Mouse (Mus musculus): ENCODE results near the gene Il24. TPM values are rescaled to one million over a fixed set of nuclear protein-coding genes. Genes with fewer than 3 reads are reported as not detected.

The Il24 gene
- polyA plus RNA-seq, 2 experiments, result not detected

DNA sequence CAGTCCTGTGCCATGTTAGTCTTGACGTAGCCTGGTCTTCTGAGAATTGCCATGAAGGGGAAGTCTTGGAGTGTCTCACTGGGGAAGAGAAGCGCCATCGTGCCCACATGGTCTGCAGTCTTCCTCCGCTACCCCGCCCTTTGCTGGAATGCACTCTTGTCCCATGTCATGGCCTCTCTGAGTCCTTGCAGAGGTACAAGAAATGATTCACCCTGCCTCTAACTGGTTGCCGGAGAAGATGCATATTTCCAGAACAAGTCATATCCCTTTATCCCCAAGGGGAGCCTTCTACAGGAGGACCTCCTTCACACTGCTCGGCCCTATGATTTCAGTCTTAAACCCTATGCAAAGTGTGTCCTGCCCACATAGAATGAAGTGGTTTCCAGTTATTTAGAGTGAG lies 7.3 kb downstream of the Il24 start:
- H3K4me1 ChIP-seq (ENCODE audit: control insufficient read depth, insufficient read depth, low read length), result 0 out of 2 replicates have a peak, but pooled peaks cover 6% of the 10 kb centered on the region
- H3K9me3 ChIP-seq (ENCODE audit: control insufficient read depth, low read length), result no peaks in the 10 kb centered on the region
- H3K36me3 ChIP-seq (ENCODE audit: control insufficient read depth, insufficient read depth, low read length), result no peaks in the 10 kb centered on the region
- no peak for TF ChIP-seq POLR2A (IDR thresholded peaks at IDR 0.05; ENCODE audit: borderline replicate concordance, extremely low read depth, insufficient read depth, insufficient read length)
- DNase-seq (ENCODE audit: low spot score) (no peak), ATAC-seq (ENCODE audit: low FRiP score, low read depth) (no peak)
- peaks cover 21% of the 10 kb centered on the region for H3K27me3 ChIP-seq (ENCODE audit: control insufficient read depth, insufficient read depth, low read length)
- H3K4me2 ChIP-seq (replicated peaks; ENCODE audit: low read depth, low read length, severe bottlenecking), result no peak overlapping the region
- no peak overlapping the region for H3K27ac ChIP-seq (replicated peaks; ENCODE audit: low read depth, low read length)
- no peak overlapping the region for H3K9ac ChIP-seq (ENCODE audit: low read depth, low read length, severe bottlenecking)
- WGBS, result 91% methylated on average over 7 of the region's 7 CpGs
- no peak overlapping the region for H3K4me3 ChIP-seq (replicated peaks; ENCODE audit: low read length)

DNA sequence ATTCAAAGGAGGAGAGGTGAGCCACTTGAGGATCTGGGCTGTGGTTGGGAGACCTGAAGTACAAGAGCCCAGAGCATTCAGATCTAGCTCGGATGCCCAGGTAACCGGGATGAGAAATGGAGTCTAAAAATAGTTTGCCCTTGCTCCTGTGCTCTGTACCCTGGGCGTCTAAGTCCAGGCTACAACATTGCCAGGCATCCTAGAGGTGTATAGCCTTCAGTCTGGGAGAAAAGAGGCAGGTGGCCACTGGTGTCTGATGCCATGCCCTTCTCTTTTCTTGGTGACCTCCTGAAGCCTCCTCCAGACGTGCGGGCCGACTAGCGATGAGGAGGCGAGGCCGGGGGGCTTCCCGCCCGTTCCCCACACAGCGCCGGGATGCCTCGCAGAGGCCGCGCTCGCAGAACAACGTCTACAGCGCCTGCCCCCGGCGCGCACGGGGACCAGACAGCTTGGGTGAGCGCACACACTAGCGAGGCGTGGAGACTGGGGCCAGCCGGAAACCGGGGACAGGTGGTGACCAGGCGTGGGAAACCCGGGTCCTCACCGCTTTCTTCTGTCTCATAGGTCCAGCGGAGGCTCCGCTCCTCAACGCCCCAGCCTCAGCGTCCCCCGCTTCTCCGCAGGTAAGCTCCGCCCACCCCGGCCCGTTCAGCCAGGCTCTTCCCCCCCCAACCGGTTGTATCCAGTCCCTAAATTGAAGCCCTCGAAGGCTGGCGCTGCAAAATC lies 9.2 kb downstream of the Il24 start:
- TF ChIP-seq POLR2A (IDR thresholded peaks at IDR 0.05; ENCODE audit: borderline replicate concordance, extremely low read depth, insufficient read depth, insufficient read length), result no peak
- peak overlapping the region; percentile 51 for H3K9ac ChIP-seq (ENCODE audit: low read depth, low read length, severe bottlenecking)
- no peak overlapping the region for H3K27ac ChIP-seq (replicated peaks; ENCODE audit: low read depth, low read length)
- H3K27me3 ChIP-seq (ENCODE audit: control insufficient read depth, insufficient read depth, low read length), result peaks cover 21% of the 10 kb centered on the region
- DNase-seq (ENCODE audit: low spot score) (no peak), ATAC-seq (ENCODE audit: low FRiP score, low read depth) (no peak)
- 4% methylated on average over 30 of the region's 43 CpGs for WGBS
- peak overlapping the region; percentile 81 for H3K4me2 ChIP-seq (replicated peaks; ENCODE audit: low read depth, low read length, severe bottlenecking)
- no peaks in the 10 kb centered on the region for H3K36me3 ChIP-seq (ENCODE audit: control insufficient read depth, insufficient read depth, low read length)
- H3K4me3 ChIP-seq (replicated peaks; ENCODE audit: low read length), result peak overlapping the region; percentile 42
- no peaks in the 10 kb centered on the region for H3K9me3 ChIP-seq (ENCODE audit: control insufficient read depth, low read length)
- H3K4me1 ChIP-seq (ENCODE audit: control insufficient read depth, insufficient read depth, low read length), result 0 out of 2 replicates have a peak, but pooled peaks cover 6% of the 10 kb centered on the region

DNA sequence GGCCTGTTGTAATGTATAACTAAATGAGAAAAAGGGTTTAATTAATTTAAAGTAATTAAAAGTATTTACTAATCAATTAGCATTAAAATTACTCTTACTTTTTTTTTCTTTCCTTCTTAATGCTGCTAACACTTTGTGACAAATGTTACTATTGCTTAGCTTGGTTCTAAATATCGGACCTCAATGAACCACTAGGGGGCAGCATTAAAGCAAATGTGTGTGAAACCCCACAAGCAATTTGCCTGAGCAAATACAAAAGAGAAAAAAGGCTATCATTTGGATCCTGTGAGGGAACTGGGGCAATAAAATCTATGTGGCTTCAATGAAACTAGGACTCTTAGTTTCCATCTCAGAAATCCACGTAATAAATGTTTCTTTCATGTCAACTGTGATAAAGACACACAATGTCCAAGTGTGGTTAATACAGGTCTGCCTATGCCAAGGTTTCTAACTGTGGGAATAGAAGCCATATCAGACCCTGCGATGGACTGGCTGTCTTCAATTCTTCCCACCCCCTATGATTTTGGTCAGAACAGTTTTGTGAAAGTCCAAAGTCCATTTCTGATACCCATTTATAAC lies 10.2 kb downstream of the Il24 start:
- DNase-seq (ENCODE audit: low spot score) (peak; percentile 78), ATAC-seq (ENCODE audit: low FRiP score, low read depth) (no peak)
- H3K27me3 ChIP-seq (ENCODE audit: control insufficient read depth, insufficient read depth, low read length), result peaks cover 21% of the 10 kb centered on the region
- no peaks in the 10 kb centered on the region for H3K9me3 ChIP-seq (ENCODE audit: control insufficient read depth, low read length)
- no peak for TF ChIP-seq POLR2A (IDR thresholded peaks at IDR 0.05; ENCODE audit: borderline replicate concordance, extremely low read depth, insufficient read depth, insufficient read length)
- H3K4me1 ChIP-seq (ENCODE audit: control insufficient read depth, insufficient read depth, low read length), result 0 out of 2 replicates have a peak, but pooled peaks cover 6% of the 10 kb centered on the region
- no peaks in the 10 kb centered on the region for H3K36me3 ChIP-seq (ENCODE audit: control insufficient read depth, insufficient read depth, low read length)
- no peak overlapping the region for H3K4me2 ChIP-seq (replicated peaks; ENCODE audit: low read depth, low read length, severe bottlenecking)
- WGBS, result 29% methylated on average over 3 of the region's 3 CpGs
- H3K27ac ChIP-seq (replicated peaks; ENCODE audit: low read depth, low read length), result no peak overlapping the region
- H3K9ac ChIP-seq (ENCODE audit: low read depth, low read length, severe bottlenecking), result no peak overlapping the region
- no peak overlapping the region for H3K4me3 ChIP-seq (replicated peaks; ENCODE audit: low read length)

DNA sequence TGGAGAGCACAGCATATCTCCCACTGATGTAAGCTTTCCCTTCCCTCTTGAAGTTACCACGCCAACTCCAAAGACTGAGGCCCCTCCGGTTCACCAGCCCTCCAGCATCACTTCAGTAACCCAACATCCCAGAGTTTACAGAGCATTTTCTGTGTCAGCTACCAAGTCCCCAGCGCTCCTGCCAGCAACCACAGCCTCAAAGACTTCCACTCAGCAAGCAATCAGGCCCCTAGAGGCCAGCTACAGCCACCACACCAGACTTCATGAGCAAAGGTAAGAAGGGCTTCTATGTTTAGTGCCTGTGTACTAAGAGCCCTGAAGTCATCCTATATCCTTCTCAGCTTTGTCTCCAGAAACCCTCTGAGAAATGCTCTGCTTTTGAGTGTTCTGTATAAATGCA lies 11.3 kb downstream of the Il24 start:
- Histone ChIP-seq H3K4me3 (replicated peaks; ENCODE audit: low read length) (no peak overlapping the region), H3K9me3 (ENCODE audit: control insufficient read depth, low read length) (no peaks in the 10 kb centered on the region), H3K36me3 (ENCODE audit: control insufficient read depth, insufficient read depth, low read length) (no peaks in the 10 kb centered on the region), H3K4me1 (ENCODE audit: control insufficient read depth, insufficient read depth, low read length) (0 out of 2 replicates have a peak, but pooled peaks cover 6% of the 10 kb centered on the region), H3K4me2 (replicated peaks; ENCODE audit: low read depth, low read length, severe bottlenecking) (no peak overlapping the region), H3K9ac (ENCODE audit: low read depth, low read length, severe bottlenecking) (no peak overlapping the region), H3K27me3 (ENCODE audit: control insufficient read depth, insufficient read depth, low read length) (peaks cover 21% of the 10 kb centered on the region), H3K27ac (replicated peaks; ENCODE audit: low read depth, low read length) (no peak overlapping the region)
- 70% methylated on average over 3 of the region's 3 CpGs for WGBS
- DNase-seq (ENCODE audit: low spot score) (no peak), ATAC-seq (ENCODE audit: low FRiP score, low read depth) (no peak)
- TF ChIP-seq POLR2A (IDR thresholded peaks at IDR 0.05; ENCODE audit: borderline replicate concordance, extremely low read depth, insufficient read depth, insufficient read length), result no peak

DNA sequence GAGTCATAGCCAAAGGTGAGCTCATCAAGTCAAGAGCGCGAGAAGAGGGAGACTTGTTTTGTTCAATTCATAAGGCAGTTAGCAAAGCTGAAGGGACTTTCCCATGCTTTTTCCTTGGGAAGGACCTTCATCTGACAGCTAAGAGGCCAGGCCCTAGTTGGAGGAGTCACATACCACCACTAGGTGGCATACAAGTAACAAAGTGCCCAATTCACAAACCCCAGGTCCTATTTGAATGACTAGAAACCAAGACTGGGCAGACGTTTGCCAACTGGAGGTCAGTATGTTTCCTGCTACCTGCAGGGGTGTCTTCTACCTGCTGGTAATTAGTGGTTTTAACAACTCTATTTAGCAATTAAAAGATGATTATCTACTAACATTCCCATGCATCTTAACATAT lies 12.1 kb downstream of the Il24 start:
- no peak for TF ChIP-seq POLR2A (IDR thresholded peaks at IDR 0.05; ENCODE audit: borderline replicate concordance, extremely low read depth, insufficient read depth, insufficient read length)
- Histone ChIP-seq H3K4me2 (replicated peaks; ENCODE audit: low read depth, low read length, severe bottlenecking) (no peak overlapping the region), H3K4me1 (ENCODE audit: control insufficient read depth, insufficient read depth, low read length) (0 out of 2 replicates have a peak, but pooled peaks cover 6% of the 10 kb centered on the region), H3K9ac (ENCODE audit: low read depth, low read length, severe bottlenecking) (no peak overlapping the region), H3K36me3 (ENCODE audit: control insufficient read depth, insufficient read depth, low read length) (no peaks in the 10 kb centered on the region), H3K27ac (replicated peaks; ENCODE audit: low read depth, low read length) (no peak overlapping the region), H3K4me3 (replicated peaks; ENCODE audit: low read length) (no peak overlapping the region), H3K27me3 (ENCODE audit: control insufficient read depth, insufficient read depth, low read length) (peaks cover 21% of the 10 kb centered on the region), H3K9me3 (ENCODE audit: control insufficient read depth, low read length) (no peaks in the 10 kb centered on the region)
- ATAC-seq (ENCODE audit: low FRiP score, low read depth) (peak; percentile 72), DNase-seq (ENCODE audit: low spot score) (peak; percentile 61)
- 32% methylated on average over 3 of the region's 3 CpGs for whole genome bisulfite sequencing
